Mouse (Mus musculus) T-helper 2 cell (primary cell): Measurements from ENCODE around the gene Lrmda.

Source experiments
- in situ Hi-C: fragments of 300-600 bp; cut with MboI, MseI; formaldehyde crosslinking; loops from one replicate; pipeline ENCODE4 v1.15.1; 2025; ENCODE audit warnings: high pct_unique_total_duplicates

The Lrmda gene

GRCm38 (mm10) chr14:22406623-22407022, 387.1 kb downstream of the Lrmda start:
- in situ Hi-C loops, result no loop called here

DNA sequence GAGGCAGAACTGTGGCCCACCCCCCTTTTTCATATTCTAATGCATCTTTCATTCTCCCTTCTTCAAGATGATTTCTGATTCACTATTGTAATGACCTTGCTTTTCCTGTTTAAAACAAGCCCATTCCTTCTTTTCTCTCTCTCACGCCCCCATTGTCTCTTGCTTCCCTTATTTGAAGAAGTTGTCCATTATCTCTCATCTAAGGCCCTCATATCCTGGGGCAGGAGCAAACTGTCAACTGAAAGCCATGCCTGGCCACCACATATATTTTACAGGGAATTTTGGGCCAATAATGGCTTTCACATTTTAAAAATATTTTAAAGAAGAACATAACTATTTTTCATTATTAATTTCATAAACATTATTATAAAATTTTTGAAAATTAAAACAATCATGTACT, 391.3 kb downstream of the Lrmda start:
- in situ Hi-C loops, result no loop called here

DNA sequence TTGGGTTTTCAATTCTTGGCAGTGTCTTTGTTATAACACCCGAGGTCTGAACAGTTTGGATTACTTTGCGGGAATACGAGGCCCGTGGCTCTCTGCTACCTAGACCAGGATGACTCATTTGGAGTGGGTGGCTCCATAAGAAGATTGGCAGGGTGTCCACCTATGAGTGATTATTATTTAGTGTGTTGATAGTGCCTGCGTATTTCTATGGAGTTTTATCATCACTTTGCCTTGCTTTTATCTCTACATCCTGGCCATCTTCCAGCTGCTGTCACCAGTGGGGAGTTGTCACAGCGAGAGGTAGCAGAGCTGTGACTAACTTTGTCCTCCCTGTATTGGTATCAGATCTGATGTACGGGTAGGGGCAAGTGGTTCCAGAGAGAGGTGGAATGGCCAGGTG, 393.7 kb downstream of the Lrmda start:
- in situ Hi-C loops, result no loop called here

DNA sequence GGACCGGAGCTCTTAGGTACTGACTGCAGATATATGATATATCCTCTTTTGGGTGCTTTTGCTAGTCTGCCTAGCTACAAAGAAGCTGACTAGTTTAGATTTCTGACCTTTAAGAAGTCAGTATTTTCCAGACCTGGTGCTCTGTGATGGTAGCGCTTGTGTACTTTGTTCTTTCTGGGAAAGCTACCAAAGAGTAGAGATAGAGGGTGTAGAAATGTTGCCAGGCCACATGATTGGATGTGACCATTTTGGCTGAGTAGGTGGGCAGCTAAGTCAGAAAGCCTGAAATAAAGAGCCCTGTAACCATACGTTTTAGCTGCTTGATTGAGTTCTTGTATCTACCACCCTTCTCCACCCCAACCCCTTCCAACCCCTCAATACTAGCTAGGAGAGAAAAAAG, 398.2 kb downstream of the Lrmda start:
- in situ Hi-C loops, result no loop called here

GRCm38 (mm10) chr14:22421668-22422067, 402.2 kb downstream of the Lrmda start:
- in situ Hi-C loops, result no loop called here

DNA sequence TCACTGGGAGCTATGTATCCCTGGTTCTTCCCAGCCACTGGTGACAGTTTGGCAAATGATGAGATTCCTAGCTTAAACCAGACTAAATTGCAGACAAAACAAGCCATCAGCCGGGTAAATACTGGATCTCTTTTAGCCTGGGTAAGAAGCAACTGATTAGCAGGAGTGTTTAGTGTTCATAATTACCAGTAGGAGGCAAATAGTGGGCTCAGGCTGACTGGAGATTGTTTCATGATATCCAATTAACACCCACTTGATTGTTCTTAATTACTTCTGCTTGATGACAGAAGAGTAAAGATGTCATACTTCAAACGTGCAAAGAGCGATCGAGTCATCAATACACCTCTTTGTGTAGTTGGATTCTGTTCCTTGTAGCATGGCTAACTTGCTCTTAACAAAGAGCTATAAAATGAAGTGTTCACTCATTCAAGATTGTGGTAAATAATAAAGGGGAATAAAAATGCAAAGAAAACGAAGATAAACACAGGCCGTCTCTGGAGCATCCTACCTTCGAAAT, 405.6 kb downstream of the Lrmda start:
- in situ Hi-C loops, result no loop called here

DNA sequence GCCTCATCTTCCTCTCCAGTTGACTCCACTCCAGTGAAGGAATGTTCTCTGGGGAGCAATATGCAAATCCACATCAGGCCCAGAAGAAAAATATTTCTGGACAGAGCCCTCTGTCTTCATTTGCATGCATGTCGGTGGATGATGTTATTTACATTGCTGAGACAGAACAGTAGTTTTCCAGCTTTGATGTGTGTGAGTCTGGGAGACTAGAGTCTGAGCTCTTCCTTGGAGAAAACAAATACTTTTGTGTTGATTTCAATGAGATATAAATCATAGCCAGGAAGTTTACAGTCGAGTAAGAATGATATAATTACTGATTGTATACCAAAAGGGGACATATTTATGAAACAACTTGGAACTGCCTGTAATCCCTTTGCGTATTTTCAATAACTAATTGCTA, 415.9 kb downstream of the Lrmda start:
- in situ Hi-C loops, result no loop called here

GRCm38 (mm10) chr14:22435860-22436377, 416.4 kb downstream of the Lrmda start:
- in situ Hi-C loops, result no loop called here

- in situ Hi-C loops, result no loop called here
Measured at GRCm38 (mm10) chr14:22440341-22440999, 421.0 kb downstream of the Lrmda start.

DNA sequence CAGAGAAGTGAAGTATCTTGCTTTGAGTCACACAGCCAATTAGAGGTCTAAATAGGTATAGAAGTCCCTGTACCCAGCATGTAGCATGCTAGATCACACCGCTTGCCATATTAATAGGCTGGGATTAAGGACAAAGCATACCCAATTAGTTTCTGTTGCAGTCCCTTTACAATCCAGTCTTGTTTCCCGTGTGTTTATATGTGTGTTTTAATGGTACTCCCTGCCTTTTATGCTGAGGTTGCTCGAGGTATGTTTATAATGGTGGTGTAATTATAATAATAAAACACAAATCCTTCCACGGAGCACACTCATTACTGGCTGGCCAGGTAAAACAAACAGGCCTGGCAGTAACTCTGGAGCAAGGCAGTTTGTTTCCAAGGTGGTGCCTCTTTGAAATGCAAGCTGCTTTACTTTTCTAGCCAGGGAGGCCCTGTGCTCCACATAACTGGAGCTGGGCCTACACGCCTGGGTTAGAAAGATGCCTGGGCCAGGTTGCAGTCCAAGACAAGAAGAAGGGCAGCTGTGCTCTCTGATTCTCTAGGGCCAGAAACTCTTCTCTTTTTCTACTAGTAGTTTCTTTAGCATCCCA, 422.4 kb downstream of the Lrmda start:
- in situ Hi-C loops, result no loop called here

DNA sequence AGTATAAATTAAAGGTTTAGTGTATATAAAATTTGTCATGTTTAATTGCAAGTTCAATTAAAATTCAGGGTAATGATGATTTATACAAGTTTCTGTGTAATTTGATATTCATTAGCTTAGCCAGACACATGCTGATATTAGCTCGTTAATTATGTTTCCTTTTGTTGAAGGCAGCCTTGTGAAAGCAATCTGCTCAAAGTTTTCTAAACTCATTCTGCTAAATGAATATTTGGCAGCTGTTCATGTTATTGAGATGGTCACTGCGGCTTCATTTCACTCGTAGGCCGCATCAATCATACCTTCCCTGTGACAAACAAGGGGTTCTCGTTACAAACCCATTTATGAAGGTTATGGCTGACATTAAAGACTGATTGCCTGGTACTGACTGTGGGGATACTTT, 423.2 kb downstream of the Lrmda start:
- in situ Hi-C loops, result no loop called here

DNA sequence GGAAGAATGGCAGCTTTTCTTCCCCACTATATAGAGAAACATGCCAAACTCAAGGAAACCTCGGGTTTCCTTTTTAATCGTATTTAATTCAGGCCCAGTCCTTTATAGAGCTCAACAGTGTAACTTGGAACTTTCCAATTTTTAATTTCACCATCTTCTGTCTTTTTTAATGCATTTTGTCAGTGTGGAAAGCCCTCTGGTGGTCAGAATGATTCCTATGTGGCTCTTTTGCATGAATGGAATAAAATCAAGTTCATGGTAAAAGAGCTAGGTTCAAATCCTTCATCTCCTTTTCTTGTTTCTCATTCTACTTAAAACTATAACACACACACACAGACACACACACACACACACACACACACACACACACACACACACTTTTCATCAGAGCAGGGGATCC, 425.0 kb downstream of the Lrmda start:
- in situ Hi-C loops, result no loop called here

DNA sequence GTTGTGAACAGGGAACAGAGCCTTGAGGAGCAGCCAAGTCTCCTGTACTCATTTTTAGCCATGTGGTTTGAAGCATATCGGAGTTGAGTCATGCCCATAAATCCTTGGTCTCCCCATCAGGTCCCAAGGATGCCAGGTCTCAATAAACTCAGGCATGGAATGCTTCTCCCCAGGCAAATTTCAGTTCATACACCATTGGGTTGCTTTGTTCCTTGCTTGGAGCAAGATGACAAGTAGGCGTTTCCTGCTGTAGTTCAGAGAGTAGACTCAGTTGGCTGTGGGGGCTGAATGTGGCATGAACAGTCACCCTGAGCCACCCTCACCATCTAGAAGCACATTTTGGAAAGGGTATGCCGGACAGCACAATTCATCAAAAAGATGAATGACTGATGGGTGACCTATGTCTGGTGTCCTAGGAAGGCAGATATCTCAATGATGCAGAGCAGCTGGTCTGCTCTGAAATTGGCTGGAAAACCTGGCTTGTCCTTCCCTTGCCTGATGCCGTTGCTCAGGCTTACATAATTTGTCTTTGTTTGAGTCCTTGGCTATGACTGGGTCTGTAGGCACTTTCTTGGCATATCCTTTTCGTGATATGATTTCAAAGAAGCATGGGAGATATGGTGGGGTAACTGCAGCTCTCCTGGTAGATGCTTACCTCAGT, 425.8 kb downstream of the Lrmda start:
- in situ Hi-C loops, result no loop called here

DNA sequence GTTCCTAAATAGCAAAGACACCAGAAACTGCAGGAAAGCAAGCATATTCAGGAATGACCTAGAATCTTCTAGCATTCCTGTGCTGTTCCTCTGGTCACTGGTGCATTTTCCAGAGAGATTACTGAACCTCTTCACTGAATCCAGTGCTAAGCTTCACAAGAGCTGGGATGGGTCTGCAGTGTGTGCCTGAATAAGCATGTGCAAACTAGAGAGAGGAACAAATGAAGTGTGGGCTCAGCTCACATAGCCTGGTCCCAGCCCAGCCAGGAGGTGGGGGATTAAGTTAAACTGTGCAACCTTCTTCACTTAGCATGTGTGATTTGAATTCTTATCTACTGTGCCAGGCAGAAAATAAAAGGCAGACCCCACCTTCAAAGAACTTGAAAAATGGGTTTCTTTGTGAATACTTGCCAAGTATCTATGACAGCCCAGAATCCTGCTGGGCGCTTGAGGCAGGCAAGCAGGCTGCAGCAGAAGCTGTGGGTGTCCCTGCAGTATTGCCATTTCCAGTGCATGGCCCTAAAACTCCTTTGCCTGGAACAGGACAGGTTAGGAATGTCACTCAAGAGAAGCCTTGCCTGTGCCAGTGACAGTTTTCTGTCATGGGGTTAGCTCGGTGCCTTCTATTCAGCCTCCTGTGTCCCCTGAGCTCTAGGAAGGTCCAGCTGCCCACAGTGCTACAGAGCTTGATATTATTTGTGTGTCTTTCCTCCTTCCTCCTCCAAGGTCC, 426.5 kb downstream of the Lrmda start:
- in situ Hi-C loops, result no loop called here

GRCm38 (mm10) chr14:22451603-22452002, 432.1 kb downstream of the Lrmda start:
- in situ Hi-C loops, result no loop called here

DNA sequence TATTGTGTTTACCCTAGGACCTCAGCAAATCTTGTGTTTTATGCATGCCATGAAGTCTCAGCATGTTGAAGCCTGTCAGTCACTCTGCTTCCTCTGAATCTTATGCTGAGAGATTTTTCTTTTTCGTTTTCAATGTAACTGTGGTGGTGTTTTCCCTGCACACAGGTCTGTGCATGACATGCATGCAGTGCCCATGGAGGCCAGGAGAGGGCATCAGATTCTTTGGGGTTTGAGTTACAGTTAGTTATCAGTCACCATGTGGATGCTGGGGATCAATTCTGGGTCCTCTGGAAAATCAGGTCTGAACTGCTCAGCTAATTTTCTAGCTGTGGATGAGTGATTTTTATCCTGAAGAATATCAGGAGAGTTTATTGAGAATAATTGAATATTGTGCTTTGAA, 444.8 kb downstream of the Lrmda start:
- in situ Hi-C loops, result no loop called here

DNA sequence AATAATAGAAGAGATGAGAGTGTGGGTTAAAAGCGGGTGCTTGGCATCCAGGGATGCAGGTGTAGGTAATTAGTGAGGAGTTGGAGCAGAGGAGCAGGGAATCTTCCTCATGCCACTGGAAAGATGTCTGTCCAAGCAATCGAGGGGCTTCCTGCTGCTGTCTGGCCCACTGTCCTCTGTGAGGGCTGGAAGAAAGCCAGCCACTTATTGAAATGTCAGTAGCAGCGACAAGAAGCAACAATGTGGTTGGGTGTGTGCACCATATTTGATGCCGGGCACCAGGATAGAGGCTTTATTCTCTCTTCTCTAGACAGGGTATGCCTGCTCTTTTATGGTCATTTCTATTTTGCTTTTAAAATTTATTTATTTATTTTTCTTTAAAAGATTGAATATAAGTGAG, 451.5 kb downstream of the Lrmda start:
- in situ Hi-C loops, result no loop called here

DNA sequence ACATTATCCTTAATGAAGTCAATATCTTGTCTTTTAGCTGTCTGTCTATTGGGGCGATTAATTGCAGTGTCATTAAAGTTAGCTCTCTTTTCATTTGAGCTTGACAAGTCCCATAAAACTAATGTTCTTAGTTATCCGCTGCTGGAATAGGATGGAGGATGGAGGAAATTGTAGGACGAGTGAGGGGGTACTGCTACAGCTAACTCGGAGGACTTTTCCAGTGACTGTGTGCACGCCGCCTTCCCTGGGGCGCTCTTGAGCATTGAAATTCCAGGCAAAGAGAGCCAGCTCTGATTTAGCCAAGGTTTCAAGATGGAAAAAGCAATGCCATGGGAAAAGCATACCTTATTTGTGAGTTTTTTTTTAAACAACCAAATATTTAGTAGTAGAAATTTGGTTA, 453.9 kb downstream of the Lrmda start:
- in situ Hi-C loops, result no loop called here

GRCm38 (mm10) chr14:22473991-22474390, 454.5 kb downstream of the Lrmda start:
- in situ Hi-C loops, result no loop called here

GRCm38 (mm10) chr14:22493326-22493725, 473.8 kb downstream of the Lrmda start:
- in situ Hi-C loops, result no loop called here

DNA sequence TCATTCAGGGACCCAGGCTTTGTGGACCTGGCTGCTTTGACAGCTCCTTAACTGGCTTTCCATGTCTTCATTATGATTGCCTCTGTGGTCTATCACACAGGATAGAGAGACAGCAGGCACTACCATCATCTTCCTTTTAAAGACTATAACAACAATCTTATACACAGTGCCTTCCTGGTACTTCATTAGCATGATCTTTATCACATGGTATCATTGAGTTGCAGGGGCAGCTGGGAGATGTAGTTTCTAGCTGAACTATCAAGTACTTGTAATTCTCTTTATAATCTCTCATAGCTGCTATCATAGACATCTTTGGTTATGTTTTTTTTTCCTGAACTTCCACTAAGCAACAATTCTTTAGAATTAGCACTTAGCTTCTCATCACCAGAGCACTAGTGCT, 474.8 kb downstream of the Lrmda start:
- in situ Hi-C loops, result no loop called here

- in situ Hi-C loops, result no loop called here
Measured at GRCm38 (mm10) chr14:22494866-22495265, 475.4 kb downstream of the Lrmda start.
